22 mouse cellular contexts compared by ENCODE assay signal in the genomic region with DNA sequence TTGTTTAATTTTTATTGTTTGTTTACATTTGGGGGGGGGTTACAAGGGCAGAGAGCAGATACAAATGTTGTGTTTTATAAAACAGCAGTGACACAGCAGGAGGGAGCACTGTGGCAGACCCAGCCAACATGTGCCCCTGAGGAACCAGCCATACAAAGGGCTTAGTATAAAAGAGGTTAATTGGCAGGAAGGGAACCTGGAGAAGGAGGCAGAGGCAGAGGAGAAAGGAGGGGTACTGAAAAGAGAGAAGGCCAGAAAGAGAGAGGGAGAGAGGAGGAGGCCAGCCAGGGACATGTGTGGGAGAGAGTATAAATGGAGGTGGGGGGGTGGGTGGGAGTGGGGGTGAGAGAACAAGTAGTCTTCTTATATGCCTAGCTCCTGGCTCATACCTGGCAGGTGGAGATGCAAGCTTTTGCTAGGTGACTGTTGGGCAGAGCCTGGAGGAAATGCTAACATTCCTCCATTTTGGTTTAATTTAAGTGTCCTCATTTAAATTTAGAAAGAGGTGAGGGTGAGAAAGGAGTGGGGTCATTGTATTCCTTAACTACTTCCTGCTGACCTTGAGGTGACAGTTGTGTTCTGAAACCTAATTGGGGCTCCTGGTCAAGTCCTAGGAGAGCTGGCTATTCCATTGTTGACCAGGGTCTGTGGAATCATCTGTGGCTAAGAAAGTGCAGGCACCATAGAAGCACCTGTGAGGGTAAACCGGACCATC. TPM values are rescaled to one million over a fixed set of nuclear protein-coding genes. Genes with fewer than 3 reads are reported as not detected.
"Had no signal": no experiment of that assay in that cellular context is flagged by ENCODE, and none has a peak within 500 bp of the region (broad histone marks: within the 10 kb centered on the region; RNA-seq: fewer than 3 reads in every experiment).

No protein-coding gene starts in this region.

- H3K36me3 ChIP-seq: midbrain, embryonic 10.5 days; midbrain, embryonic 12.5 days; neural tube, embryonic 13.5 days; neural tube, embryonic 15.5 days; stomach, embryonic 15.5 days had no signal

- H3K9ac ChIP-seq: lung, embryonic 14.5 days; midbrain, embryonic 12.5 days; neural tube, embryonic 13.5 days; neural tube, embryonic 15.5 days; stomach, embryonic 15.5 days had no signal

- H3K4me1 ChIP-seq: midbrain, embryonic 10.5 days; midbrain, embryonic 12.5 days; neural tube, embryonic 13.5 days; neural tube, embryonic 15.5 days; stomach, embryonic 15.5 days had no signal

- H3K4me2 ChIP-seq: lung, embryonic 14.5 days; midbrain, embryonic 12.5 days; neural tube, embryonic 13.5 days; neural tube, embryonic 15.5 days; stomach, embryonic 15.5 days had no signal

- H3K27ac ChIP-seq: midbrain, embryonic 10.5 days; midbrain, embryonic 12.5 days; neural tube, embryonic 13.5 days; neural tube, embryonic 15.5 days; stomach, embryonic 15.5 days; stomach, postnatal 0 days had no signal

- ATAC-seq: midbrain, embryonic 16.5 days had no signal

- H3K9me3 ChIP-seq: midbrain, embryonic 10.5 days; midbrain, embryonic 12.5 days; neural tube, embryonic 13.5 days; neural tube, embryonic 15.5 days; stomach, embryonic 15.5 days had no signal

- H3K27me3 ChIP-seq: midbrain, embryonic 12.5 days; neural tube, embryonic 13.5 days; neural tube, embryonic 15.5 days; stomach, embryonic 15.5 days had no signal

- DNase-seq: lung, postnatal 4 days; midbrain, embryonic 14.5 days; right cerebral cortex, postnatal 14 days; thymus, adult 2 months; thymus, postnatal 25 days; thymus, postnatal 4 days had no signal

- H3K4me3 ChIP-seq: midbrain, embryonic 10.5 days; midbrain, embryonic 12.5 days; myocyte; neural tube, embryonic 13.5 days; neural tube, embryonic 15.5 days; stomach, embryonic 15.5 days had no signal

RNA-seq across cellular contexts. Expression of gene Abo, which starts 37.4 kb away (rescaled TPM):
- total RNA-seq: megakaryocyte, adult 5-6 weeks; megakaryocyte-erythroid progenitor cell, adult 5-6 weeks had no signal
- polyA plus RNA-seq: liver, embryonic 16.5 days; lung, embryonic 14.5 days; lung, embryonic 16.5 days; midbrain, embryonic 10.5 days; midbrain, embryonic 12.5 days; midbrain, embryonic 14.5 days; midbrain, embryonic 16.5 days; myocyte; neural tube, embryonic 11.5 days; neural tube, embryonic 13.5 days; neural tube, embryonic 15.5 days; spleen, adult 2 months; thymus, adult 2 months; urinary bladder, adult 2 months had no signal
